Mouse (Mus musculus): ENCODE data around the gene Atad1.

DNA sequence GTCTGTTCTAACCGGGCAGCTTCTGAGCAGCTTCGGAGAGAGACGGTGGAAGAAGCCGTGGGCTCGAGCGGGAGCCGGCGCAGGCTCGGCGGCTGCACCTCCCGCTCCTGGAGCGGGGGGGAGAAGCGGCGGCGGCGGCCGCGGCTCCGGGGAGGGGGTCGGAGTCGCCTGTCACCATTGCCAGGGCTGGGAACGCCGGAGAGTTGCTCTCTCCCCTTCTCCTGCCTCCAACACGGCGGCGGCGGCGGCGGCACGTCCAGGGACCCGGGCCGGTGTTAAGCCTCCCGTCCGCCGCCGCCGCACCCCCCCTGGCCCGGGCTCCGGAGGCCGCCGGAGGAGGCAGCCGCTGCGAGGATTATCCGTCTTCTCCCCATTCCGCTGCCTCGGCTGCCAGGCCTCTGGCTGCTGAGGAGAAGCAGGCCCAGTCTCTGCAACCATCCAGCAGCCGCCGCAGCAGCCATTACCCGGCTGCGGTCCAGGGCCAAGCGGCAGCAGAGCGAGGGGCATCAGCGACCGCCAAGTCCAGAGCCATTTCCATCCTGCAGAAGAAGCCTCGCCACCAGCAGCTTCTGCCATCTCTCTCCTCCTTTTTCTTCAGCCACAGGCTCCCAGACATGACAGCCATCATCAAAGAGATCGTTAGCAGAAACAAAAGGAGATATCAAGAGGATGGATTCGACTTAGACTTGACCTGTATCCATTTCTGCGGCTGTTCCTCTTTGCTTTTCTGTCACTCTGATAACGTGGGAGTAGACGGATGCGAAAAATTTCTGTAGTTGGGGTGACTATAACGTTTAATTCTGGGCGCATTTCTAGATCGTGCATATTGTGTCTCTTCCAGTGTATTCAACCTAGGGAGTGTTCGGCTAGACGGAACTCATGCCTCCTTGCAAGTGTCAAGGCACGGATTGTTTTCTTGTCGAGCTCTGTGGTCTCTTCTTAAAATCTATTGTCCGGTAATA is 18.5 kb upstream of the Atad1 start:
- TF ChIP-seq CTCF (IDR thresholded peaks at IDR 0.05; ENCODE audit: borderline replicate concordance, extremely low read depth, insufficient read depth, insufficient read length) (no peak), POLR2A (IDR thresholded peaks at IDR 0.05; ENCODE audit: borderline replicate concordance, extremely low read depth, insufficient read depth, insufficient read length, poor library complexity, severe bottlenecking) (no peak)
